Mouse (Mus musculus) C2C12 (cell line): ENCODE data around the gene Camta1. TPM values are rescaled to one million over a fixed set of nuclear protein-coding genes. Genes with fewer than 3 reads are reported as not detected.

Source experiments
- H3K27me3 ChIP-seq: one replicate; pipeline ENCODE4 v1.6.1; 2011; ENCODE audit not compliant: control insufficient read depth, insufficient read depth, insufficient read length
- H3K36me3 ChIP-seq: one replicate; pipeline ENCODE4 v1.6.1; 2011; ENCODE audit not compliant: control insufficient read depth, insufficient read depth
- H3K4me3 ChIP-seq: one replicate; pipeline ENCODE4 v1.5.1; 2011; ENCODE audit warnings: mild to moderate bottlenecking, control low read depth; ENCODE audit not compliant: poor library complexity, insufficient read depth, severe bottlenecking
- H3K79me2 ChIP-seq: one replicate; pipeline ENCODE4 v1.6.1; 2011; ENCODE audit not compliant: control insufficient read depth, insufficient read depth
- H3K79me3 ChIP-seq: one replicate; pipeline ENCODE4 v1.6.1; 2011; ENCODE audit warnings: low read depth, control low read depth
- H3ac ChIP-seq: one replicate; pipeline ENCODE3; 2011; ENCODE audit warnings: low read depth; ENCODE audit not compliant: control insufficient read depth, insufficient read length
- CEBPB ChIP-seq: IDR thresholded peaks from one replicate; pipeline ENCODE4 v1.6.1; 2011; ENCODE audit warnings: low read depth, mild to moderate bottlenecking, control low read depth, moderate library complexity
- CTCF ChIP-seq: IDR thresholded peaks from one replicate; pipeline ENCODE4 v1.5.1; 2011; ENCODE audit not compliant: control insufficient read depth, insufficient read depth, insufficient read length
- FOSL1 ChIP-seq: IDR thresholded peaks from one replicate; pipeline ENCODE4 v1.8.0; 2011; ENCODE audit warnings: mild to moderate bottlenecking, low read length; ENCODE audit not compliant: poor library complexity, insufficient read depth, severe bottlenecking
- MAX ChIP-seq: IDR thresholded peaks from one replicate; pipeline ENCODE4 v1.6.1; 2011; ENCODE audit warnings: mild to moderate bottlenecking, control low read depth
- MYOD1 ChIP-seq: IDR thresholded peaks from one replicate; pipeline ENCODE4 v1.6.1; 2011; ENCODE audit warnings: low read depth; ENCODE audit not compliant: control insufficient read depth, insufficient read length
- MYOG ChIP-seq: IDR thresholded peaks from one replicate; pipeline ENCODE4 v1.6.1; 2011; ENCODE audit not compliant: control insufficient read depth, insufficient read length; ENCODE audit errors: extremely low read depth
- USF1 ChIP-seq: IDR thresholded peaks from one replicate; pipeline ENCODE4 v1.6.1; 2011; ENCODE audit warnings: low read depth, mild to moderate bottlenecking, control low read depth, moderate library complexity
- polyA plus RNA-seq: library from polyadenylated mRNA; unstranded; fragments of >200 nt; fragmentation: generic; extraction: Trizol; gene quantifications from one replicate; pipeline ENCODE4 v1.2.1, GENCODE M21; 2012; ENCODE audit warnings: missing spikeins

The Camta1 gene
- polyA plus RNA-seq, 1 experiment, result 21.7 TPM

- no peak overlapping the region for H3K4me3 ChIP-seq
- H3K79me3 ChIP-seq, result no peaks in the 10 kb centered on the region
- no peaks in the 10 kb centered on the region for H3K79me2 ChIP-seq
- no peaks in the 10 kb centered on the region for H3K36me3 ChIP-seq
- H3ac ChIP-seq, result no peak overlapping the region
- TF ChIP-seq MYOG (no peak), MAX (no peak), FOSL1 (no peak), CEBPB (no peak), USF1 (no peak), MYOD1 (no peak), CTCF (no peak)
- H3K27me3 ChIP-seq, result peaks cover 12% of the 10 kb centered on the region
These were observed 41.1 kb upstream of the Camta1 start for GRCm38 (mm10) chr4:151902689-151903241.

- Histone ChIP-seq H3K79me2 (no peaks in the 10 kb centered on the region), H3K79me3 (no peaks in the 10 kb centered on the region), H3K36me3 (no peaks in the 10 kb centered on the region), H3K27me3 (peaks cover 6% of the 10 kb centered on the region), H3K4me3 (no peak overlapping the region), H3ac (no peak overlapping the region)
- no peak for TF ChIP-seq FOSL1
These were observed 40.5 kb upstream of the Camta1 start for GRCm38 (mm10) chr4:151902046-151902688.

- TF ChIP-seq MYOG, result no peak
- no peak for TF ChIP-seq FOSL1
- TF ChIP-seq CEBPB, result no peak
- TF ChIP-seq MAX, result no peak
- no peak for TF ChIP-seq USF1
- H3K27me3 ChIP-seq, result no peaks in the 10 kb centered on the region
- H3K79me3 ChIP-seq, result no peaks in the 10 kb centered on the region
- H3K79me2 ChIP-seq, result no peaks in the 10 kb centered on the region
- H3K4me3 ChIP-seq, result no peak overlapping the region
- H3ac ChIP-seq, result no peak overlapping the region
- no peaks in the 10 kb centered on the region for H3K36me3 ChIP-seq
These were observed 39.7 kb upstream of the Camta1 start for GRCm38 (mm10) chr4:151901422-151901821.

- Histone ChIP-seq H3K4me3 (no peak overlapping the region), H3K36me3 (no peaks in the 10 kb centered on the region), H3K79me2 (no peaks in the 10 kb centered on the region), H3K79me3 (no peaks in the 10 kb centered on the region), H3ac (no peak overlapping the region), H3K27me3 (no peaks in the 10 kb centered on the region)
- TF ChIP-seq MAX (no peak), CTCF (no peak), CEBPB (no peak), USF1 (no peak), MYOG (no peak), MYOD1 (no peak), FOSL1 (no peak)
These were observed 39.1 kb upstream of the Camta1 start for GRCm38 (mm10) chr4:151900735-151901134.

GRCm38 (mm10) chr4:151899707-151900384 lies 38.2 kb upstream of the Camta1 start:
- no peak overlapping the region for H3ac ChIP-seq
- TF ChIP-seq MYOG, result no peak
- TF ChIP-seq CTCF, result no peak
- TF ChIP-seq MYOD1, result no peak
- no peak for TF ChIP-seq CEBPB
- no peak for TF ChIP-seq USF1
- TF ChIP-seq FOSL1, result no peak
- no peak for TF ChIP-seq MAX
- H3K27me3 ChIP-seq, result no peaks in the 10 kb centered on the region
- no peak overlapping the region for H3K4me3 ChIP-seq
- H3K79me3 ChIP-seq, result no peaks in the 10 kb centered on the region
- H3K79me2 ChIP-seq, result no peaks in the 10 kb centered on the region
- no peaks in the 10 kb centered on the region for H3K36me3 ChIP-seq
